Mouse (Mus musculus): ENCODE results near the gene Slc16a10.

DNA sequence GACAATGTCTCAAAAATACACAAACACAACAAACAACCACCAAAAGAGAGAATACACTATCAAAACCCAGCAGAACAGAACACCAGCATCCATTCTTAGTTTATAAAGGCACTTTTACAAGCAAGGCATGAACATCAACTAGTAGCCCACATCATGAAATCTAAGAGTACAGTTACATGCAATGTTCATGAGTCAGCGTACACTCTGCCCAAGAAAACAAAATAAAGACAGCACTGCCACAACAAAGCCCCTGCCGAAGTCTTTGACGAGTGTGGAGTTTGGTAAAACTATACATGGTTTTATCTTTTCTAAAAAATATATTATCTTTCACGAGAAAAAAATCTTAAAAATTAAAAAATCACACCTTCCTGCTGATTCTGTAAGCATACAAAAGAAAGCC is 58.5 kb downstream of the Slc16a10 start:
- TF ChIP-seq CTCF (IDR thresholded peaks at IDR 0.05; ENCODE audit: low read depth, low read length) (no peak), POLR2A (IDR thresholded peaks at IDR 0.05; ENCODE audit: insufficient read depth, low read length) (no peak), EP300 (IDR thresholded peaks at IDR 0.05; ENCODE audit: insufficient read depth, low read depth, low read length) (no peak)

All from ES-Bruce4 (cell line).